Mouse (Mus musculus): ENCODE measurements at regions not wholly inside any gene's neighbourhood (a gene's known extent, or its start where the extent isn't known, plus 50 kb on each side); places are given as distances from the start of the nearest gene placed in this dataset.

DNA sequence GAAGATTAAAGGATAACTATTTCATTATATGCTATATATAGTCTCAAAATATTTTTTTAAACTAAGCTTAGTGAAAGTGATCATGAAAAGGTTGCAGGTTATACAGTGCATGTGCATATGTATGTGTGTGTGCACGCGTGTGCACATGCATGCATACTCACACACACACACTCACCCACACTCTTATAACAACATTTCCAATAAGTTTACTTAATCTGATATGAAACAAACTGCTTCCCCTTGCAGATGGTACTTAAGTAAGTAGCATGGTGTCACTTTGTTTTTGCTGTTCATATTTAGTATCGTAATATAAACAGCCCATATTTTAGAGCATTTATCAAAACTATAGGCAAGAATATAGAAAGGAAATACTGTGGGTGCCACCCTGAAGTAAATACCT lies 275.0 kb downstream of the Gm5447 start:
- Histone ChIP-seq H3K36me3 (ENCODE audit: control insufficient read depth, insufficient read depth, low read length, poor library complexity, severe bottlenecking) (no peaks in the 10 kb centered on the region), H3K27me3 (ENCODE audit: control insufficient read depth, insufficient read depth, low read length, poor library complexity, severe bottlenecking) (no peaks in the 10 kb centered on the region)
- no peak for DNase-seq (ENCODE audit: low read depth, low spot score)

GRCm38 (mm10) chr13:31249525-31249924 lies 275.5 kb downstream of the Gm5447 start:
- DNase-seq (ENCODE audit: low read depth, low spot score), result no peak
- no peaks in the 10 kb centered on the region for H3K36me3 ChIP-seq (ENCODE audit: control insufficient read depth, insufficient read depth, low read length, poor library complexity, severe bottlenecking)
- H3K27me3 ChIP-seq (ENCODE audit: control insufficient read depth, insufficient read depth, low read length, poor library complexity, severe bottlenecking), result no peaks in the 10 kb centered on the region

DNA sequence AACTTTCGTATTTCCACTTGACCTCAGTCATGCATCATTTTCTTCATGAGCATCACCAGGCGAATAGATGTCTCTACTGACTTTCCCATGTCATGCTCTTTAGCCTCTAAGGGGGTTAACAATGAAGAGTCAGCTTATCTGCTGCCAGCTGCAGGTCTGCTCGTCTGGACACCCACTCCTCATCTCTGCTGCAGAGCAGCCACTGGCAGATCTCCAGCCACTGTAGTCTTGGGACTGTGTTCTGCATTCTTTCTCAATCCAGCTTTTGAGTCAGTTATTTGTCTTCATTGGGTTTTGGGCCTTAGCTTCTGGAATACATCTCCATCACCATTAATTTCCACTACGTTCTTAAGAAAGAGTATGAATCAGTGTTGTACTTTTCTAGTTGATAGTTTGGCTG lies 280.0 kb downstream of the Gm5447 start:
- Histone ChIP-seq H3K27me3 (ENCODE audit: control insufficient read depth, insufficient read depth, low read length, poor library complexity, severe bottlenecking) (no peaks in the 10 kb centered on the region), H3K36me3 (ENCODE audit: control insufficient read depth, insufficient read depth, low read length, poor library complexity, severe bottlenecking) (no peaks in the 10 kb centered on the region)
- DNase-seq (ENCODE audit: low read depth, low spot score), result no peak

- H3K36me3 ChIP-seq (ENCODE audit: control insufficient read depth, insufficient read depth, low read length, poor library complexity, severe bottlenecking), result no peaks in the 10 kb centered on the region
Measured at GRCm38 (mm10) chr13:31254744-31255143, 280.7 kb downstream of the Gm5447 start.

DNA sequence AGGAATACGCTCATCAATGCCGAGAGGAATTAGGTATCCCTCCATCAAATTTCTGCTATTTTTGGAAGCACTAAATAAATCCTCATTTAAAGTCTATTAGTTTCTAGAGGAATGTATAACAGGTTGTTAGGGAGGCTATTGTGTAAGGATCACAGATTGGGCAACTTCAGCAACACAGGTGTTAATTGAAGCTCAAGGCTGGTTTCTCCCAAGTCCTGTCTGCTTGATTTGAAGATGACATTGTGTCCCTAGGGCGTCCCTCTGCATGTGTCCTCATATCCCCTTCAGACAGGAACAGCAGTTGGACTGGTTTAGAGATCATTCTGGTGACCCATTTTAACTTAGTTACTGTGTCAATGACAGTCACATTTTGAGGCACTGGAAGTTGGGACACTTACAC lies 281.5 kb downstream of the Gm5447 start:
- Histone ChIP-seq H3K27me3 (ENCODE audit: control insufficient read depth, insufficient read depth, low read length, poor library complexity, severe bottlenecking) (no peaks in the 10 kb centered on the region), H3K36me3 (ENCODE audit: control insufficient read depth, insufficient read depth, low read length, poor library complexity, severe bottlenecking) (no peaks in the 10 kb centered on the region)
- DNase-seq (ENCODE audit: low read depth, low spot score), result no peak

More at GRCm38 (mm10) chr13:31254744-31255143, 280.7 kb downstream of the Gm5447 start:
- DNase-seq (ENCODE audit: low read depth, low spot score), result no peak
- no peaks in the 10 kb centered on the region for H3K27me3 ChIP-seq (ENCODE audit: control insufficient read depth, insufficient read depth, low read length, poor library complexity, severe bottlenecking)

DNA sequence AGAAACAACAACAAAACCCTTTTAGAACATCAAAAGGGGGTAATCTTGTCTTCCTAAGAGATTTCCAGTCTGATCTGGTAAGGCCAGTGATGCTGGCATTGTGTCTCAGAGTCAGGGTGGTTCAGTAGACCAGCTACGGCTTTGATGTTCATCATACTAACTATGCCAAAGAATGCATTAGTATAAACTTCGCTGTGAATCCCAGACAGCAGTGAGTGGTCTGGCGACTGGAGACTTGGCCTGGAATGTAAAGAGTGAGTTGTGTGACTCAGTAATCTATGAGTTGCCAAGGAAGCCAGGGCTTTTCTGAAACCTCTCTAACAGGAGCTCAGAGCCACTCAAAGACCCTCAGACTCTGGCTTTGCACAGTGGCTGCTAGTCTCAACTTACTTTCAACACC lies 288.1 kb upstream of the Foxq1 start:
- no peaks in the 10 kb centered on the region; the same call in 1 of the 2 replicates for H3K27me3 ChIP-seq (ENCODE audit: control insufficient read depth, insufficient read depth, low read length, poor library complexity, severe bottlenecking)
- DNase-seq (ENCODE audit: low read depth, low spot score), result no peak
- H3K36me3 ChIP-seq (ENCODE audit: control insufficient read depth, insufficient read depth, low read length, poor library complexity, severe bottlenecking), result no peaks in the 10 kb centered on the region

GRCm38 (mm10) chr13:31276005-31276644 lies 279.8 kb upstream of the Foxq1 start:
- DNase-seq (ENCODE audit: low read depth, low spot score), result no peak
- Histone ChIP-seq H3K36me3 (ENCODE audit: control insufficient read depth, insufficient read depth, low read length, poor library complexity, severe bottlenecking) (no peaks in the 10 kb centered on the region), H3K27me3 (ENCODE audit: control insufficient read depth, insufficient read depth, low read length, poor library complexity, severe bottlenecking) (no peaks in the 10 kb centered on the region)

GRCm38 (mm10) chr13:31290630-31291029 lies 265.3 kb upstream of the Foxq1 start:
- no peaks in the 10 kb centered on the region for H3K36me3 ChIP-seq (ENCODE audit: control insufficient read depth, insufficient read depth, low read length, poor library complexity, severe bottlenecking)

GRCm38 (mm10) chr13:31292584-31293387 lies 263.1 kb upstream of the Foxq1 start:
- Histone ChIP-seq H3K36me3 (ENCODE audit: control insufficient read depth, insufficient read depth, low read length, poor library complexity, severe bottlenecking) (no peaks in the 10 kb centered on the region), H3K27me3 (ENCODE audit: control insufficient read depth, insufficient read depth, low read length, poor library complexity, severe bottlenecking) (no peaks in the 10 kb centered on the region)
- DNase-seq (ENCODE audit: low read depth, low spot score), result no peak

More at GRCm38 (mm10) chr13:31290630-31291029, 265.3 kb upstream of the Foxq1 start:
- no peak for DNase-seq (ENCODE audit: low read depth, low spot score)
- H3K27me3 ChIP-seq (ENCODE audit: control insufficient read depth, insufficient read depth, low read length, poor library complexity, severe bottlenecking), result no peaks in the 10 kb centered on the region

- no peak for DNase-seq (ENCODE audit: low read depth, low spot score)
- Histone ChIP-seq H3K27me3 (ENCODE audit: control insufficient read depth, insufficient read depth, low read length, poor library complexity, severe bottlenecking) (no peaks in the 10 kb centered on the region), H3K36me3 (ENCODE audit: control insufficient read depth, insufficient read depth, low read length, poor library complexity, severe bottlenecking) (no peaks in the 10 kb centered on the region)
Measured at GRCm38 (mm10) chr13:31294011-31294410, 261.9 kb upstream of the Foxq1 start.

- Histone ChIP-seq H3K36me3 (ENCODE audit: control insufficient read depth, insufficient read depth, low read length, poor library complexity, severe bottlenecking) (no peaks in the 10 kb centered on the region), H3K27me3 (ENCODE audit: control insufficient read depth, insufficient read depth, low read length, poor library complexity, severe bottlenecking) (no peaks in the 10 kb centered on the region)
- DNase-seq (ENCODE audit: low read depth, low spot score), result no peak
Measured at GRCm38 (mm10) chr13:31303194-31303593, 252.7 kb upstream of the Foxq1 start.

GRCm38 (mm10) chr13:31304286-31304865 lies 251.6 kb upstream of the Foxq1 start:
- Histone ChIP-seq H3K27me3 (ENCODE audit: control insufficient read depth, insufficient read depth, low read length, poor library complexity, severe bottlenecking) (no peaks in the 10 kb centered on the region), H3K36me3 (ENCODE audit: control insufficient read depth, insufficient read depth, low read length, poor library complexity, severe bottlenecking) (no peaks in the 10 kb centered on the region)
- DNase-seq (ENCODE audit: low read depth, low spot score), result no peak

DNA sequence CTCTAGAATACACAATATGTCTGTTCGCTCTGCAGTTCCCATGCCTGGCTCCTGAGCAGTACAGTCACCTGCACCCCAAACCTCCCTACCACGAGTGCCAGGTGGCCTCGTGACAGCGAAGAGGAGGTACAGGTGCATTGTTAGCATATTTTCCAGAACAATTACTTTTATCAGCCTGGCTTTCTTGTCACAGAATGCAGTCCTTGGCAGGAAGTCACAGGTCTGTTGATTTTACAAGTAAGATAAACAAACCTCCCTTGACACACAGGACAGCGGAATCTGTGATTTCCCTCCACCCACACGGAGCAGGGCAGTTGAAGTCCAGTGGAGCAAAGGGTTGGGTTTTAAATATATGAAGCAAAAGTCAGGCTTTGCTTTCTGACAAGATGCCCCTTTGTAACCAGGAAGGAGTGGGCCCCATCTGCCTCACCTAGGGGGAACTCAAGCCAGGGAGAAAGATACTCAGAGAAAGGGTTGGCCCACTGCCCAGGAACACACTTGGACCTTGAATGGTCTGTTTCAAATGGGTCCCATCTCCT lies 246.8 kb upstream of the Foxq1 start:
- DNase-seq (ENCODE audit: low read depth, low spot score), result no peak
- Histone ChIP-seq H3K27me3 (ENCODE audit: control insufficient read depth, insufficient read depth, low read length, poor library complexity, severe bottlenecking) (no peaks in the 10 kb centered on the region), H3K36me3 (ENCODE audit: control insufficient read depth, insufficient read depth, low read length, poor library complexity, severe bottlenecking) (no peaks in the 10 kb centered on the region)

DNA sequence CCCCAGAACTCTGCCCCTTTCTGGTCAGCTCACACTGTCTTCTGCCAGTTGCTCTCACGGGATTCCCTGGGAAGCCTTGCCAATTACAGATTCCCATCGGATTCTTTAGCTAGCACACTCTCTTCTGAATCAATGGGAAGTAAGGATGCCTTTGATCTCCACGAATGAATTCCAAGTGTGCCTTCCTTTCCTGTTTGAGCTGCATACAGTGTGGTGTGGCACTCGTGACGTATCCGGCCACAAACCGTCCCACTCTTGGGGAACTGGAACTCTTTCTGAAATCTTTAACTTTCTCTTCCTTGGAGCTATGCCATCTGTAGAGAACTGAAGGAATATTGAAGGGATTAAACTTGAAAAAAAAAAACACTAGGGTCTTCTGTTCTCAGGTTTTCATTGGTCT lies 243.2 kb upstream of the Foxq1 start:
- no peaks in the 10 kb centered on the region for H3K27me3 ChIP-seq (ENCODE audit: control insufficient read depth, insufficient read depth, low read length, poor library complexity, severe bottlenecking)
- H3K36me3 ChIP-seq (ENCODE audit: control insufficient read depth, insufficient read depth, low read length, poor library complexity, severe bottlenecking), result no peaks in the 10 kb centered on the region
- DNase-seq (ENCODE audit: low read depth, low spot score), result no peak

- H3K36me3 ChIP-seq (ENCODE audit: control insufficient read depth, insufficient read depth, low read length, poor library complexity, severe bottlenecking), result no peaks in the 10 kb centered on the region
- H3K27me3 ChIP-seq (ENCODE audit: control insufficient read depth, insufficient read depth, low read length, poor library complexity, severe bottlenecking), result no peaks in the 10 kb centered on the region
- no peak for DNase-seq (ENCODE audit: low read depth, low spot score)
Measured at GRCm38 (mm10) chr13:31313821-31314220, 242.1 kb upstream of the Foxq1 start.
